27 mouse cellular contexts compared by ENCODE assay signal in genomic region chr4:36824982-36825381, GRCm38 (mm10).
DNase-seq lines count a peak whose midpoint lies in the region; ATAC-seq lines count a peak whose summit lies in the region.
"Had no signal": no experiment of that assay in that cellular context is flagged by ENCODE, and none has a peak within 500 bp of the region (broad histone marks: within the 10 kb centered on the region; RNA-seq: fewer than 3 reads in every experiment).

No protein-coding gene starts in this region.

- H3K9me3 ChIP-seq in midbrain, embryonic 11.5 days (ENCODE audit: control insufficient read depth, low read length): no peaks in the 10 kb centered on the region
- no peaks in the 10 kb centered on the region for H3K9me3 ChIP-seq in midbrain, embryonic 10.5 days (replicated peaks)
- H3K9me3 ChIP-seq: embryonic facial prominence, embryonic 13.5 days; embryonic facial prominence, embryonic 15.5 days; forebrain, embryonic 10.5 days; forebrain, embryonic 12.5 days; G1E had no signal

- ATAC-seq in midbrain, embryonic 11.5 days (ENCODE audit: low FRiP score): peak; percentile 44; the same call in 1 of the 2 replicates
- ATAC-seq: CD4-positive, CD25-positive, alpha-beta regulatory T cell, adult 4 months; forebrain, embryonic 14.5 days; forebrain, embryonic 16.5 days had no signal

- H3K27ac ChIP-seq in midbrain, embryonic 11.5 days (ENCODE audit: low read depth, low read length): no peak overlapping the region
- no peak overlapping the region for H3K27ac ChIP-seq in midbrain, embryonic 10.5 days (replicated peaks)
- H3K27ac ChIP-seq: embryonic facial prominence, embryonic 13.5 days; embryonic facial prominence, embryonic 15.5 days; forebrain, embryonic 10.5 days; forebrain, embryonic 12.5 days had no signal

- no peak overlapping the region for H3K9ac ChIP-seq in midbrain, embryonic 11.5 days (ENCODE audit: low read length)
- H3K9ac ChIP-seq: embryonic facial prominence, embryonic 13.5 days; embryonic facial prominence, embryonic 15.5 days; forebrain, embryonic 12.5 days had no signal

- no peaks in the 10 kb centered on the region for H3K36me3 ChIP-seq in midbrain, embryonic 11.5 days (ENCODE audit: control insufficient read depth, insufficient read depth, low read length)
- H3K36me3 ChIP-seq in midbrain, embryonic 10.5 days: no peaks in the 10 kb centered on the region
- H3K36me3 ChIP-seq: embryonic facial prominence, embryonic 13.5 days; embryonic facial prominence, embryonic 15.5 days; forebrain, embryonic 10.5 days; forebrain, embryonic 12.5 days; G1E had no signal

- no peaks in the 10 kb centered on the region for H3K27me3 ChIP-seq in midbrain, embryonic 11.5 days (ENCODE audit: control insufficient read depth, insufficient read depth, low read length)
- H3K27me3 ChIP-seq in midbrain, embryonic 10.5 days (ENCODE audit: low read depth, poor library complexity, severe bottlenecking): no peaks in the 10 kb centered on the region
- H3K27me3 ChIP-seq: CH12.LX; embryonic facial prominence, embryonic 13.5 days; embryonic facial prominence, embryonic 15.5 days; forebrain, embryonic 12.5 days had no signal

- no peak overlapping the region for H3K4me3 ChIP-seq in midbrain, embryonic 11.5 days (ENCODE audit: low read depth, low read length)
- H3K4me3 ChIP-seq in midbrain, embryonic 10.5 days: no peak overlapping the region
- H3K4me3 ChIP-seq: embryonic facial prominence, embryonic 13.5 days; embryonic facial prominence, embryonic 15.5 days; erythroblast, embryonic 14.5 days; forebrain, embryonic 10.5 days; forebrain, embryonic 12.5 days had no signal

- intact Hi-C loops in heart, postnatal 10 days (cut with DNase I): no loop called here

- H3K4me1 ChIP-seq in midbrain, embryonic 11.5 days (ENCODE audit: control insufficient read depth, insufficient read depth, low read length): no peaks in the 10 kb centered on the region
- no peaks in the 10 kb centered on the region for H3K4me1 ChIP-seq in midbrain, embryonic 10.5 days
- H3K4me1 ChIP-seq: embryonic facial prominence, embryonic 13.5 days; embryonic facial prominence, embryonic 15.5 days; forebrain, embryonic 10.5 days; forebrain, embryonic 12.5 days had no signal

- DNase-seq in embryo, embryonic 10 days (ENCODE audit: low spot score): peak; percentile 4
- no peak for DNase-seq in embryo, embryonic 9.5 days (ENCODE audit: extremely low spot score)
- DNase-seq in midbrain, embryonic 11.5 days (ENCODE audit: low spot score, missing footprints): no peak
- no peak for DNase-seq in midbrain, embryonic 10.5 days (ENCODE audit: low spot score)
- peak; percentile 1 for DNase-seq in embryo, embryonic 11 days
- no peak for DNase-seq in heart, postnatal 10 days
- DNase-seq in right cerebral cortex, postnatal 25 days: no peak
- DNase-seq: adrenal gland, adult 2 months; adrenal gland, postnatal 10 days; adrenal gland, postnatal 25 days; B cell, adult 2 months; cerebellum, adult 11 months; cerebellum, adult 18-20 months; cerebellum, adult 8-10 months; cerebellum, adult 9-11 months; cerebellum, postnatal 14 days; cerebellum, postnatal 36 days had no signal

- no peak overlapping the region for H3K4me2 ChIP-seq in midbrain, embryonic 11.5 days
- H3K4me2 ChIP-seq: embryonic facial prominence, embryonic 13.5 days; embryonic facial prominence, embryonic 15.5 days; forebrain, embryonic 12.5 days had no signal

Comparison
In these comparisons a context has a peak if more than half of its experiments do, and no peak if none do; other contexts are left out.
1. DNase-seq: peak in embryo, embryonic 10 days (single experiment) and embryo, embryonic 11 days (single experiment); none in embryo, embryonic 9.5 days (single experiment), midbrain, embryonic 11.5 days (single experiment), midbrain, embryonic 10.5 days (single experiment), heart, postnatal 10 days (0 of 2) and right cerebral cortex, postnatal 25 days (single experiment).